Mouse (Mus musculus) granulocyte monocyte progenitor cell, adult 5-6 weeks (primary cell): Measurements from ENCODE around the gene F930015N05Rik. TPM values are rescaled to one million over a fixed set of nuclear protein-coding genes. Genes with fewer than 3 reads are reported as not detected.

Experiments
- ATAC-seq: replicated peaks from 2 replicates; pipeline ENCODE4 v1.8.0; 2016; ENCODE audit warnings: mild to moderate bottlenecking, moderate TSS enrichment, inconsistent platforms; ENCODE audit not compliant: poor library complexity, severe bottlenecking
- total RNA-seq, 2 experiments: library from RNA; stranded (forward) in 1 of 2; stranded (reverse) in 1 of 2; fragments of 200-712, 200-1000 nt in 1 of 2; fragments of >200 nt in 1 of 2; fragmentation: Nextera tagmentation in 1 of 2; gene quantifications; 2 replicates each; pipeline ENCODE4 v1.2.3; 2014 to 2017

F930015N05Rik gene
- not detected in 2 replicates for total RNA-seq (2014; fragmentation: Nextera tagmentation)
- not detected in 2 replicates for total RNA-seq (2017)

DNA sequence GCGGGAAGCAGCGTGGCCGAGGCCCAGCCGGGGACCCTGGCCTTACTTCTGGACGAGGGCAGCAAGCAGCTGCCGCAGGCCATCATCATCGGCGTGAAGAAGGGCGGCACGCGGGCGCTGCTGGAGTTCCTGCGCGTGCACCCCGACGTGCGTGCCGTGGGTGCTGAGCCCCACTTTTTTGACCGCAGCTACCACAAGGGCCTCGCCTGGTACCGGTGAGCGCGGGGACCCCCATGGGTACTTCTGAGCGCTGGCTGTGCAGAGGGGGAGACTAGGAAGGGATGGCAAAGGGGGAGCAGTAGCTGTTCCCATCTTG is at the start of gene F930015N05Rik:
F930015N05Rik (minus strand) TSS at position 242 of the 316 bp plus-strand sequence.
- no peak for ATAC-seq

DNA sequence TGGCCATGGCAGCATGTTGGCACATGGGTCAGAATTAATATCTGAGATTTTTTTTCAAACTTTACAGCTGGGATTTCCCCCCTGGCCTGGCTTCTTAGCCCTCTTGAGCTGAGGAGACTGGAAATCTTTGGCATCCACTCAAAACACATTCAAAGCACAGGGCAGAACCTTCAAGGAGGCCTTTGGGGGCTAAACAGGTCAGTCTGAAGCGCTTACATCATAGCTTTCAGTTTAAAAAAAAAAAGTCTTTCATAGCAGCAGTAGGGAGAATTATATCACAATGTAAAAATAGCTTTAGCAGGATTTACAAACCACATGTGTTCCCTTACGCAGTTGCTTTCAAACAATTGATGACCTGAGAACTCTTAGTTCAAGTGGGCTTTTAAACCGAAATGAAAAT is 45.0 kb upstream of the F930015N05Rik start:
- ATAC-seq: no peak

DNA sequence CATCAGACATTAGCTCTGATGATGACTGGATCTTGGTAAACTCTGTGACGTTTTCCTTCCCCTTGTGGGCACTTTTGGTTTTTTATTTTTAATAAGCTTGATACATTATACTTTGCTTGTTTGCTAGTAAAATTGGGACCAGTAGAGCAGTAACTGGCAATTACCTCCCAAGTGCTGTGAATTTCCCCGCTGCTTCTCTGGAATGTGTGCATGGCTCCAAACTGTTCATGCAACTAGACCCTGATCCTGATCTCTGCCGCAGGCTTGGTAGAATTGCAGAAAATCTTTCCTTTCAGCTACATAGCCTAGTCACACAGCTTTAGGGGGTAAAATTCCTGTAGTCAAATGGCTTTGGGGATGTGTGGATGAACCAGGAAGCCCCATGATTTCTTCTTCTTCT is 37.2 kb upstream of the F930015N05Rik start:
- ATAC-seq: no peak

DNA sequence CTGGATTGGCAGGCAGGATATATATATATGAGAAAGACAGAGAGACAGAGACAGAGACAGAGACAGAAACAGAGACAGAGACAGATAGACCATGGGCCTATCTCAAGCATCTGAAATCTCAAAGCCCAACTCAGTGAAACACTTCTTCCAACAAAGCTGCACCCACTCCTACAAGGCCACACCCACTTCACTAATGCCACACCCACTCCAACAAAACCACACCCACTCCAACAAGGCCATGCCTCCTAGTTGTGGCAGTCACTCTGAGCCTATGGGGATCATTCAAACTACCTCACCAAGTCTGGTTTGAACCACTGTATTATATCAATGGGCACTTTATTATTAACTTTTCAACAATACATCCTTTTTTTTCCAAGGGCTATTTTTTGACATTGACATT is 34.2 kb upstream of the F930015N05Rik start:
- no peak for ATAC-seq

DNA sequence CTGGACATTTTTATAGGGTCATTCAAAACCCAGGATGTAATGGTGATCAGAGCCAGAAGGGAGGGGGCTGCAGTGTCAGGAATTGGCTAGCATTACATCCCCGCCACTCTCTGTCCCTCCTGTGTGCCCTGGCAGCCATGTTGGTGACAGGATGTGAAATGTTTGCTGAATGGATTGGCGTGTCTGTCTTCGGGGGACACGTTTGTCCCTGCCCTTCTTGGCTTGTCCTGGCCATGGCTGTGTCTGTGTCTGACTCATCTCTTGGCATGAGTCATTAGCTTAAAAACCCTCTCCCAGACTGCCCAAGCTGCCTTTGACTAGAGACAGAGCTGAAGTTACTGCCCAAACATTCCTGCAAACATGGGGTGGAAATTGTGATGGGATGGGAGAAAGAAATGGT is 32.3 kb upstream of the F930015N05Rik start:
- ATAC-seq: no peak

DNA sequence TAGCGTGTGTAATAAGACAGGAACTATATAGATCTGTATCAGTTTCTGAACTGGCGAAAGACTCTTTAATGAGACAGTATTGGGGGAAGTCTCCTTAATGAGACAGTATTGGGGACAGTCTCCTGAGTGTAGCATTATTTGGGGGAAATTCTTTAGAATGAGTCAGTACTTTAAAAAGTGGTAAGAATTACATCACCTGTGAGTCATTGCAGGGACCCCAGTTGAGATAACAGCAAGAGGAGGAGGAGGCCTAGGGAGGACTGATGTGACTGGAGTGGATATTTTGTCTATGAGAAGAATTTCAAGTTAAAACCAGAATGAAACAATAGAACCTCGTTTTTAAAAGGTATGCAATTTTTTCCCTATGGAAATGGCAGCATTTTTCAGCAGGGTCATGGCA is 25.3 kb upstream of the F930015N05Rik start:
- ATAC-seq: no peak

DNA sequence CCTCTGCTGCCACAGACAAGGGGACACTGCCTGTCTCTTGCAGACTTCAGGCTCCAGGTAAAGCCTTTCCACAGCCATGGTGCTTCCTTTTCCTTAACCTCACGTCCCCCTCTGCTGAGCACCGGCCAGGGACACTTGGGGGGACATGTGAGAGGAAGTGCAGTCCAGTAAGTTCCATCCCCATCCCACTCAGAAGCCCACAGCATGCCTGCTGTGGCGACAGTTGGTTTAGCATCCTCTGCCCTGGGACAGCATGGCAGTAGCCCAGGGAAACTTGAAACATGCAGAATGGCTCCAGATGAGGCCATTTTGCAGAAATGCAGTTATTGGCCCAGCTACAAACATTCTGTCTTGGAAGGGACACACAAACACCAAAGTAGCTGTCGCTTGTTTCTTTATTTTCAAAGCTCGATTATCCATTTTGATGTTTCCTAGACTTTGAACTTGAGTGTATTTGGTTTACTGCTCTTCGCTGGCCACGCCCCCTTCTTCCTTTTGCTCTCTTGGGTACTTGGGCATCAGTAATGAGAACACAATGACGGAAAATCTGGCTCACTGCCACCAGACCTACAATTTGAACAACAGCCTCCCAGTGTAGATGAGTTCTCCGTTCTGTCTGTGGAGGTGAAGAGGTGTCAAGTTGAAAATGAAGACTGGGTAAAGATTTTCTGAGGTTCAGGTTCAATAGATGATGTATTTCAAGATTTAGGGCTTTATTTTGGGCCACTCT is 12.3 kb upstream of the F930015N05Rik start:
- no peak for ATAC-seq

DNA sequence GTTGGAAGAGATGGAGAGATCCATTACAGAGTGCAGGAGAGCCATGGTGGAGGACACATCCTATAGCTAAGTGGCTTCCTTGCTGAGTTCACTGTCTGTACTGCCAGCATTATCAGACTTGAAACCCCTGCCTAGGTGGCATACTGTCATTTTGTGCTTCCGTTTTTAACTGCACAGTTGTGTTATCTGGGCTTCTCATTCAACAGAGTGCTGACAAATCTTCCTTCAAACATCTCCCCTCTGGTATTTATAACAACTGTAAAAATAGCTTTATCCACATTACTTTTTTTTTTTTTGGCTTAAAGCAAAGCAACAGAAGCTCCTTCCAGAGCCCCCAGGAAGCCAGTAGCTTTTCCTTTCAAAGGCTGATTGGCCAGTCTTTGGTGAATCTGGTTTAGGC is 8.8 kb upstream of the F930015N05Rik start:
- ATAC-seq: no peak

DNA sequence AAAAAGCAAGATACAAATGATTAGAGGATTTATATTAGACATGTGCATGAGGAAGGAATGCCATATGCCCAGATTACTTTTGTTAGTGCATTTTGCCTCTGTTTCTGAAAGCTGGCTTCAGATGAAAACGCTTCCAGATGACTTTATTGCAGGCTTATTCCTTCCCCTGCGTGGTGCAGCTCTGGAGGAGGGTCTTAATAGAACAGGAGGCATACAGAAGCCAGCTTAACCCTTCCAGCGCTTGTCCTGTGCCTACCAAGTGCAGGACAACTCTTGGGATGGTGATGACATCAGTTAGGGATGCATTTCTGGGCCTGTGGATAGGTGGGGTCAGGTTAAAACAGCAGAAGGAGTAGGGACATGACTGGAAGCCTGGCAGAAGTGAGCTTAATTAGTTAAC is 6.2 kb upstream of the F930015N05Rik start:
- no peak for ATAC-seq

DNA sequence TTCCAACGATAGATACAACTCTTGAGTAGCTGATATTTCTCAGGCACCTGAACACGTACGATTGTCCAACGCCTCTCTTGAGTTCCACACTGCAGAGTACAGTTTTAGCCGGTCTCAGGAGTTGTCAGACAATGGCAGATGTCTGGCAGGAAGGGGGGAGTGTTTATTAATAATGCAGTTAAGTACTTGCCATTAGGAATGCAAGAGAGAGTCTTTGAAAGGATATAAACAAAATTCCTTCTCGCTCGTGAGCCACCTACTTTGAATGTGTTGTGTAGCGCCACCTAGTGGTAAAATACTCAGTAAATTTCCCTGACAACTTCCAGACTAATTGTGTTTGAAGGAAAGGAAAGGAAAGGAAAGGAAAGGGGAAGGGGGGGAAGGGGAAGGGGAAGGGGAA is 5.7 kb upstream of the F930015N05Rik start:
- no peak for ATAC-seq

DNA sequence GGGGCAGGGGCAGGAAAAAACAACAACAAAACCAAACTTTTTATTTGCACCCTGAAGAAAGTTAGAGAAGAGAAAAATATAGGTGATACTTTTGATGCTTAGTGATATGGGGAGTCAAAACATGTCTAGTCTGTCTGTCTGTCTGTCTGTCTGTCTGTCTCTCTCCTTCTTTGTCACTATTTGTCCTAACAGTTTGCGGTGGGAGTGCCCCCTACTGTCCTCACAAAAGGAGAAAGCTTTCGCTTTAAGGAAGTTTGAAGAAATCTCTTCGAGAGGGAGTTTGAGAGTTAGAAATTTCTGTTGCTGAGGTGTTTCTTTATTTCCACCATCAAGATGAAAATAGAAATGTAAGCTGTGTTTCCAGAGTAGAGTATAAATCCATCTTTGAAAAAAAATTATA is 2.5 kb upstream of the F930015N05Rik start:
- no peak for ATAC-seq

DNA sequence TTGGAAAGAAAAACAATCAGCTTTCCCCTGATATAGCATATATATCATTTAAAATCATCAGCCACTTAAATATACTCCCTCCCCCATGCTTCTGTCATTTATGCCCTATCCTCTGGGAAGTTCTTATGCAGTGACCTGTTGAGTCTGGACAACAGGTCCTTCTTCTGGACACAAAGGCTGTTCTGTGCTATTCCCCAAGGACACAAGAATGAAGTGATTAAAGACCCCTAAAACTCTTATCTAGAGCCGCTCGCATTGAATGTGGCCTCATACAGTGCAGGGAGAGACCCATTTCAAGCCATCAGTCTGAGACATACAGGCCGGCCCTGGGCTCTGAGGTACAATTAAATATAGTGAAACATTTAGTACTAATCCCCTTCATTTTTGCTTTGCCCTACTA is 1.3 kb upstream of the F930015N05Rik start:
- ATAC-seq: no peak

DNA sequence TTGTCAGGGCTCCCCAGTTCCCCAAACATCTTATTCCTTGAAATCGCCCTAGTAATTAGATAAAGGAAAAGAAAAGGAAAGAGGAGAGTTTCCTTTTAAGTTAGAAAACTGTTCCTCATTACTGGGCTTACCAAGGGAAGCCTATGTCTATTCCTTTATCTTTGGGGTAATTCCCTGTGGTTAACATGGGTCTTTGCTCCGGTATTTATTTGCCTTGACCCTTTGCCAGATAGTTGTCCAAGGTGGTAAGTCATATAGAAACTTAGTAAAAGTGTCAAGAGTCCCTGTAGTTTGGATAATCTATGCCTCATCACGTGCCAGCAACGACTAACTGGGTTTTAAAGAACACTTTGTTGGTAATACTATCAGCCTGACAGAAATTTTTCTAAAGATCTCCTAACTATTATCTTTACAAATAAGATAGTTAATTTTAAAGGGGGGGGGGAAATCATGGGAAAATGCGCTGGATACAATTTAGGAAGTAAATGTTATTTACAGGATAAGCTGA is 392 bp upstream of the F930015N05Rik start:
- ATAC-seq: no peak

DNA sequence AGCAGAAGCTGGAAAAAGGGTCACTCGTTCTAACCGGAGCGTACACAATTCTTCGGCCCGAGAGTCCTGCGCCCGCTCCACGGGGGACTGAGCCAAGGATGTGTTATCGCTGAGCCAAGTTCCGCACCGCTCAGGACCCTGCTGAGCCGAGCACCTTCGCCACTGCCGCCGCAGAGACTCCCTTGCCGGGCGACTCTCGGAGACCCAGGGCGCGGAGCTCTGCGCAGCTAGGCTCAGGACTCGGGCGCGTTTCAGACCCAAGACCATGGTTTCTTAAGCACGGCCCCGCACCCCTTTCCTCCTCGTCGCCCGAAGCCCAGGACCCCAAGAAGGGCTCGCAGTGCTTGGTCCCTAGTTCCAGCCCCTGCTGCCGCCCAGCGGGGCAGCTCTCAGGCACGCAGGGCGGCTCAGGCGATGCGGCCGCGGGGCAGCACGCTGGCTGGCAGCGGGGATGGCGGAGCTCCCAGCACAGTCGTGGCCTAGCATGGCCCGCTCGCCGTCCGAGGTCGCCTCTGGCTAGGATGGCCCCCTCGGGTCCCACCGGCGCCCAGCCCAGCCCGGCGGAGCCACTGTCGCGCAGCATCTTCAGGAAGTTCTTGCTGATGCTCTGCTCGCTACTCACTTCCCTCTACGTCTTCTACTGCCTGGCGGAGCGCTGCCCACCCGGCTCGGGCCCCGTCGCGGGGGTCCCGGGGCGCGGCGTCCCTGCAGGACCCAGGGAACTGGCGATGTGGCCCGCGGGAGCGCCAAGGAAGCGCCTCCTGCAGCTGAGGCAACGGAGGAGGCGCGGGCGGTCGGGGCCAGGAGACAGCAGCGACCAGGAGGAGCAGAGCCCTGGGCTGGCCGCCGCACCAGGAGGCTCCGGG is 674 bp downstream of the F930015N05Rik start:
- peak; percentile 45 for ATAC-seq

DNA sequence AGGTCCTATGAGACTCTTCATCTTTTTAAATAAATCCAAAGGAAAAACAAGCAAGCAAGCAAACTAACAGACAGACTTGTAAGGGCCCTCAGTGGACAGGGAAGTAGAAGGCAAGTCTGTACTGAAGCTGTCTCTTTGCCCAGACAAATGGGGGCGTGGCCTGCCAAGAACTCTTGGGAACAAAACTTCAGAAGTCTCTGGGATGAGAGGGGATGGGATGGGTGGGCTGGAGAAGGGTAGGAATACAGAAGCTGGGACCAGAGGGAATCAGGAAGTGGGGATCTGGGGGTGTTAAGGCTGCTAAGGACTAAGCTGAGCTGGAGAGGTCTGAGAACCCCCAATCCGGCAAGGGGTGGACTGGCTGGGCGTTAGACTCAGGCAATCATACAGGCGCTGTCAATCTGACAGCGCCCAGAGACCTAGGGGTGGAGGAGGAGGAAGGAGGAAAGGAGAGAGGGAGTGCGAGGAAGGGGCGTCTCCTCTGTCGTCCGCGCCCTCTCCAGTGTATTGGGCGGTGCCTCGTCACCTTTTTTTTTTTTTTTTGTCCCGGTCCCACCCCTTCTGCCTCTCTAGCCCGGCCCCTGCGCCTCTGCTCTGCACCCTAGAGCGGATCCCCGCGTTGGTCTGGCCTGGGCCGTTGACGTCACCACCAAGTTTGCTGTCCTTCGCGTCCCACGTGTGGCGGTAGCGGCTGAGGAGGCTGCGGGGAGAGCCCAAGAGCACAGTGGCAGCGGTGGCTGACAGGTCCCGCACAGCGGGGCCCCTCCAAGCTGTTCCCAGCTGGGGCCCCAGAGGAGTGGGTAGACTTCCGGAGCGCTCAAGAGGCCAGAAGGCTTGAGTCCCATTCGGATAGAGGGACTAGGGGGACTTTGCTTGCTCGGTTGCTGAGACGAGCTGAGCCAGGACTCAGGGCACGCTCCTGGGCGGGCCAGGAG is 1.6 kb downstream of the F930015N05Rik start, which contains the start of gene Hs3st3a1:
Hs3st3a1 (plus strand) TSS at position 722 of the 935 bp plus-strand sequence.
- peak; percentile 79 for ATAC-seq

DNA sequence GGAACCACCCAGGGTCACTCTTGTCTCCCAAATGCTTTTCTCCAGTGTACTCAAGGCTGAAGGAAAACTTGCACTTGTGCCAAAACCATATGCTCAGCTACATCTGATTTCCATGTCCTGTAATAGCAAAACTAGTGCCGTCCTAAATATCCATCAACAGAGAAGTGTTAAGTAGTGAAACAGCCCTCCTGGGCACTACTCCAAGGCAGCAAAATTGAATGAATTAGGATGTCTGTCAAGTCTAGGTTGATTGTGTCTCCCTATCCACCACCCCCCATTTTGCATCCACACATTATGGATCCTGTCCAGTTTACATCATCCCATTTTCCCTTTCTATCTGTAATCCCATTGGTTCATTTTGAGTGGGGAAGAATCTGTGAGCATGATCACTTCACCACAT is 17.5 kb downstream of the F930015N05Rik start:
- ATAC-seq: no peak

DNA sequence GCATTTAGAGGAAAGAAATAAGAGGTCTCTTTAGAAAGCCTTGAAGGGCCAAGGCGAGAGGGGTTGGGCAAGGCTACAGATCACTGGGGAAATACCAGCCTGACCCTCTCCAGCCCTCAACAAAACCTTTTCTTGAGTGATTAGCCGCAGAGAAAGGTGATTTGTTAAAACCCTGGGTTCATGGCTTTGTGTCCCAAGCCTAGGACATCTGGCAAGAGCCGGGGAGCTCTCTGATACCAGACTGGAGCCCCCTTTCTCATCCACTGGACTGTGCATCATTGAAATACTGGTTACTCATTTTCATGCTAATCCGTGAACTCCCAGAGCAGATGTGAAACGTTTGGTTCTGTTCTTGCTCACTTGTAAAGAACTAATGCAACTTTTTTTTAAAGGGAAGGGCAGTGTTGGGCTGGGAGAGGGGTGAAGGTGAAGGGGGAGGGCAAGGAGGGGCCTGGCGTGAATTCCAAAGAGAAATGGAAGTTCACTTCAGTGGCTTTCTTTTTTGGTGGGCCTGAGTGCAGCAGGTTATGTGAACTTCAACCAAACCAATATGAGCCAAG is 35.8 kb downstream of the F930015N05Rik start:
- ATAC-seq: no peak

DNA sequence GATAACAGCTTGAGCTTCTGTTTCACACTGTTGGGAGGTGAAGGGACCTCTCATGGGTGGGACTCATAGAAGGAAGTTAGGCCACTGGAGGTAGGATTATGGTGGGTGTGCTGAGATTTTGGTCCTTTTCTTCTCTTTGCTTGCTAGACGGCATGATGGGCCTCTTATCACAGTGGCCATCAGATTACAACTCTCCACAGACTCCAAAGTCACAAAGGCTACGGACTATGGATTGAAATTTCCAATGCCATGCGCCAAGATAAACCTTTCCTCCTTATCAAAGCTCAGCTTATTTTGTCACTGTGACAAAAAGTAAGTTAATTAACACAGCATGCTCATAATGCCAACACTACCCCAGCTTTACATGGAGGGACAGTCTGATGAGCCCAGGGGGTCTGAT is 38.8 kb downstream of the F930015N05Rik start:
- ATAC-seq: no peak

DNA sequence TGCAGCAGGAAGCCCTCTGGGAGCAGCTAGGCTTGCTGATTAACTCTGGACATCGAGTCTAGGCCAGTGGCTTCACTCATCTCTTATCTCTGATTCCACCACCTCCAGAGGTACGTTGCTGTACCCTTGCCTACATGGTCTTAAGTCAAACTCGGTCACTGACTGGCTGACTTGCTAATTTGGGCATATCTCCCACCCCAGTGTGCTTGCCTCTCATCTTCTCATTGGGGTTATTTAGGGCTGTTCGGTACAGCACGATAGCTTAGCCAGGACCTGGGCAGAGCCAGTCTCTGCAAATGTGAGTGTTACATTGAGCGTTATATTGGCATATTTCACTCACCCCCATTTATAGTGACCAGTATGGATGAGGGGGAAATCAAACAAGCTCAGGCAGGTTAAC is 39.5 kb downstream of the F930015N05Rik start:
- no peak for ATAC-seq

DNA sequence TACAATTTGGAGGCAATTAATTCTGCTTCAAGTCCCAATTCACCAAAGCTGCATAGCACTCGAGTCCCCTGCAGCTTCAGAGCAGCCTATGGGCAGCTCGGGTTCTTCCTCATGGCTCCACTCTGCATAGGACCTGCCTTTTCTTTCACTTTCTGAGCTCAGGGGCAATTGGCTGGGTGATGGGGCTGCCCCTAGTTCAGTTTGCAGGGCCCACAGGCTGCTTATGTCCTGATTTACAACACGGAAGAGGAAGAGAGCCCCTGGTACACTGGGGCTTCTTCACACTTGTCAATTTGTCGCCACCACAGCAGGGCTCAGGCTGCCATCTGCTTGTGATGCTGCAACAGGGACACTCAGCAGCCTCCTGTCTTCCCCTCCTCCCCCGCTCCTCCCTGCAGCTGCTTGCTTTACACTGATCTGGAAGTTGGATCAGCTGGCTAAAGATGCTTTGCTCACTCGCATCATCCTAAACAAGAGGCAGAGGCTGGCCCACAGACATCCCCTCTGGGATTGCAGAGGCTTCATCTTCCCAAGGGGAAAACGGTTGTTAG is 40.0 kb downstream of the F930015N05Rik start:
- peak; percentile 72 for ATAC-seq
